Mouse (Mus musculus) liver, postnatal 0 days (tissue): ENCODE measurements around the gene Igsf11.

Experiments
- CTCF ChIP-seq: sonication (generic); IDR thresholded peaks from 2 replicates; pipeline ENCODE4 v1.5.1; 2016; ENCODE audit warnings: antibody characterized with exemption, low read depth
- EP300 ChIP-seq: IDR thresholded peaks from 2 replicates; pipeline ENCODE4 v1.6.1; 2016; ENCODE audit warnings: antibody characterized with exemption, low read depth, mild to moderate bottlenecking

DNA sequence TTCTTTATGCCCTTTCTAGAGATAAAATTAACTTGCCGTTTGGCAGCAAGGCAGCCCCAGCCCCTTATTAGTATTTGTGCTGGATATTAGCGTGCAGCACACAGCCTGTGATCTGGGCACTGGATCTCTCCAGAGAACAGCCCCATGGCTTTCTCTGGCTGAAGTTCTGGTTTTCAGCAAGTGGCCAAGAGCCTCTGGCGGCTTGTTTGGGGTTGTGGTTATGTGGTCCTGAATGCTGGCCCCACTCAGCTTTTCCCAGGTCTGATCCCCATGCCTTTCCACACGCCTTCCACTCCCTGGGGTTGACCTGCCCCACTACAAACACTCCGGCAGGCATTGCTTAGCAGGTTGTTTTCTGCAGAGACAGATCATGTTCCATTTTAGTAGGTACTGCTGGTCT, 24.4 kb downstream of the Igsf11 start:
- TF ChIP-seq CTCF (no peak), EP300 (no peak)
